Mouse (Mus musculus): ENCODE data around the gene Rhbg. TPM values are rescaled to one million over a fixed set of nuclear protein-coding genes. Genes with fewer than 3 reads are reported as not detected.

Rhbg gene
- total and polyA plus RNA-seq, 2 experiments from 2014 or later: 0.19 to 0.21 TPM

DNA sequence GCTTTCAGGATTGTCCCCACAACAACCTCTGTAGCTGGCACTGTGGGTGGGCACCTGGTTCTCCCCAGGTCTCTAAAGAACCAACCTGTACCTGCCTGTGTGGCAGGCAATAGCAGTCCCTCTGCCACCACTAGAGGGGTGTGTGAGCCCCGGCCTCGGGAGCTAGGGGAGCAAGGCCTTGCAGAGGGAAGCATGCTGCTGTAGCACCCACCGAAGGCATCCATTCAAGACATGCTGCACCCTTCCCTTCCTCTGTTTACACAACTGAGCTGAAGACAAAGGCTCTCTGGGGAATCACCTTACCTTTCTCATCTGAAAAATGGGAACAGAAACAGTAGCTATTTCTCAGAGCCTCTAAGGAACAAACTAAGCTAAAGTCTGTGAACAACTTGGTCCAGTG lies 19.3 kb downstream of the Rhbg start:
- peak; percentile 73 for TF ChIP-seq CTCF (IDR thresholded peaks at IDR 0.05; ENCODE audit: low read depth)
- no peaks in the 10 kb centered on the region for H3K9me3 ChIP-seq (ENCODE audit: low read length)
- no peak overlapping the region for H3K4me3 ChIP-seq (ENCODE audit: low read depth, low read length)
- DNase-seq: peak; percentile 47
- 10% methylated on average over 3 of the region's 3 CpGs for WGBS
- 0 out of 2 replicates have a peak overlapping the region, but pooled peaks have one; percentile 21 for H3K27ac ChIP-seq (ENCODE audit: low read depth, low read length)
- H3K36me3 ChIP-seq (ENCODE audit: insufficient read depth): peaks cover 5% of the 10 kb centered on the region
- no peaks in the 10 kb centered on the region for H3K27me3 ChIP-seq (ENCODE audit: insufficient read depth, low read length)
- H3K4me2 ChIP-seq (ENCODE audit: low read depth): no peak overlapping the region
- ATAC-seq: no peak
- H3K4me1 ChIP-seq (ENCODE audit: insufficient read depth): peaks cover 29% of the 10 kb centered on the region
- no peak overlapping the region for H3K9ac ChIP-seq

DNA sequence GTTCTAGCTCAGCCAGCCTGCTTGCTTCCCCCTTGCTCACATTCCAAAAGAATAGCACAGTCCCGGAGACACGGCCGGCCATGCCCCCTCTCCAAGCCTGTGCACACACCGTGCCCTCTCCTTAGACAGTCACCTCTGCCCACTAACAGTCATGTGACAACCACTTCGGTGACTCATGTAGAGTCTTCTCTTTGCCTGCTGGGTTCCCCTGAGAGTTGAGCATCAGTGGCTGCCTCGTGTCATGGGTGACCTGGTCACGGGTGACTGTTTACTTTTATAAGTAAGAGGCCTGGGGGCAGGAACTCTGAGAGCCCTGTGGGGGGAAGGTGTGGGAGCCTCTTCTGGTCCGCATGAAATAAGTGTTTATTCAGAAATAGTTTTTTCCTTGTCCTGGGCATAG lies 20.5 kb downstream of the Rhbg start:
- DNase-seq: no peak
- Histone ChIP-seq H3K4me3 (ENCODE audit: low read depth, low read length) (no peak overlapping the region), H3K27me3 (ENCODE audit: insufficient read depth, low read length) (no peaks in the 10 kb centered on the region), H3K27ac (ENCODE audit: low read depth, low read length) (peak overlapping the region; percentile 62; the same call in 1 of the 2 replicates), H3K9ac (no peak overlapping the region), H3K36me3 (ENCODE audit: insufficient read depth) (peaks cover 17% of the 10 kb centered on the region), H3K4me1 (ENCODE audit: insufficient read depth) (peaks cover 32% of the 10 kb centered on the region), H3K4me2 (ENCODE audit: low read depth) (no peak overlapping the region), H3K9me3 (ENCODE audit: low read length) (no peaks in the 10 kb centered on the region)
- ATAC-seq: no peak
- WGBS: 35% methylated on average over 8 of the region's 8 CpGs
- no peak for TF ChIP-seq CTCF (IDR thresholded peaks at IDR 0.05; ENCODE audit: low read depth)

DNA sequence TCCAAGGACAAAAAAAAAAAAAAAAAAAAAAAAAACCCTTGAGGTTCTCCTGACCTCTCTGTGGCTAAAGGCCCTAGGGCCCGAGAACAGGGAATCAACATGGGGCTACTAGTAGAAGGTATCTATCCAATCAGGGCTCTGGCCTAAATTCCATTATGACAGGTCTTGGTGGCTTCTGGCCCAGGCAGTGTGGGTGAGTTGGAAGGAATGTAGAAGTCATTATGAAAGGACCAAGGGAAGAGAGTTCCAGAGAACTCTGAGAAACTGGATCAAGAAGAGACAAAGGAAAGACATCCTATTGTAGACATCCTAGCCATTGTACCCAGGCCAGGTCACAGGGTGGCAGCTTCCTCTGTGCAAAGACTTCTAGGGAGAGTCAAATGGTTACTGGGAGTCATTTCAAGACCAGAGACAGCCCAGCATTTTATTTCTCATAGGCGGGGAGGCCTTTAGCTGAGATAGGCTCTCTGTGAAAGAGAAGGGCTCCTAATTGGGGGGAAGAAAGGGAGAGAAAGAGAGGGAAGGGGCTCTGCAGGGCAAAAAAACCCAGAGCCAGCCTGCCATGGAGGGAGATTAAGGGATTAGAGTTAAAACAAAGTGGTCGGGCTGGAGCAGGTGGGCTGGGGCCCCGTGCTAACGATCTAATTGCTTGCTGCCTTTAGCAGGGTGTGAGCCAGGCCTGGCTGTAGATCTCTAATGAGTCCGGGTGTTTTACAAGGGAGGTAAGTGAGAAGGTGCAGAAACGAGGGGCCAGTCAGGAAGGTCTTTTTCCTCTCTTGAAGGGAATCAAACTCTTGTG lies 21.5 kb downstream of the Rhbg start:
- peak; percentile 21 for DNase-seq
- Histone ChIP-seq H3K4me1 (ENCODE audit: insufficient read depth) (peaks cover 29% of the 10 kb centered on the region), H3K9ac (peak overlapping the region; percentile 3; the same call in 1 of the 2 replicates), H3K4me3 (ENCODE audit: low read depth, low read length) (no peak overlapping the region), H3K27ac (ENCODE audit: low read depth, low read length) (peak overlapping the region; percentile 62), H3K36me3 (ENCODE audit: insufficient read depth) (peaks cover 27% of the 10 kb centered on the region), H3K27me3 (ENCODE audit: insufficient read depth, low read length) (no peaks in the 10 kb centered on the region), H3K9me3 (ENCODE audit: low read length) (no peaks in the 10 kb centered on the region), H3K4me2 (ENCODE audit: low read depth) (no peak overlapping the region)
- 13% methylated on average over 7 of the region's 7 CpGs for WGBS
- TF ChIP-seq CTCF (IDR thresholded peaks at IDR 0.05; ENCODE audit: low read depth): no peak
- no peak for ATAC-seq

DNA sequence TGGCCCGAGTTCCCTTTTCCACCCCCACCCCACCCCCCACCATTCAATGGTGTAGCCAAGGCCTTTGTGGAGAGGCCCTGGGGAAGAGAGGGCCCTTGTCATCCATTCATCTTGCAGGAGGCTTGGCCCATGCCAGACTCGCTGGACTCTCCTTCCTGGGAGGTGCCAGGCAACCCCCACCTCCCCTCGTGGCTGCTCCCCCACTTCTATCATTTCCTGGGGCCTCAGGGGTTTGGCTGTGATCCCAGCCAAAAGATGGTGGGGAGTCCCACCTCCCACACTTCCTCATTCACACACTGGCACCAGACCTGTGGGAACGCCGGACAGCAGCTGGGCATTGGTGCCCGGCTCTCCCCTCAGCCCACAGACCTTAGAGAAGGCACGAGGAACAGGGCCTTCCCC lies 22.2 kb downstream of the Rhbg start:
- Histone ChIP-seq H3K9ac (no peak overlapping the region), H3K27ac (ENCODE audit: low read depth, low read length) (peak overlapping the region; percentile 62), H3K36me3 (ENCODE audit: insufficient read depth) (peaks cover 31% of the 10 kb centered on the region), H3K27me3 (ENCODE audit: insufficient read depth, low read length) (no peaks in the 10 kb centered on the region), H3K4me2 (ENCODE audit: low read depth) (no peak overlapping the region), H3K4me3 (ENCODE audit: low read depth, low read length) (no peak overlapping the region), H3K9me3 (ENCODE audit: low read length) (no peaks in the 10 kb centered on the region), H3K4me1 (ENCODE audit: insufficient read depth) (peaks cover 36% of the 10 kb centered on the region)
- TF ChIP-seq CTCF (IDR thresholded peaks at IDR 0.05; ENCODE audit: low read depth): no peak
- WGBS: 19% methylated on average over 7 of the region's 7 CpGs
- peak; percentile 67 for ATAC-seq
- peak; percentile 76 for DNase-seq

DNA sequence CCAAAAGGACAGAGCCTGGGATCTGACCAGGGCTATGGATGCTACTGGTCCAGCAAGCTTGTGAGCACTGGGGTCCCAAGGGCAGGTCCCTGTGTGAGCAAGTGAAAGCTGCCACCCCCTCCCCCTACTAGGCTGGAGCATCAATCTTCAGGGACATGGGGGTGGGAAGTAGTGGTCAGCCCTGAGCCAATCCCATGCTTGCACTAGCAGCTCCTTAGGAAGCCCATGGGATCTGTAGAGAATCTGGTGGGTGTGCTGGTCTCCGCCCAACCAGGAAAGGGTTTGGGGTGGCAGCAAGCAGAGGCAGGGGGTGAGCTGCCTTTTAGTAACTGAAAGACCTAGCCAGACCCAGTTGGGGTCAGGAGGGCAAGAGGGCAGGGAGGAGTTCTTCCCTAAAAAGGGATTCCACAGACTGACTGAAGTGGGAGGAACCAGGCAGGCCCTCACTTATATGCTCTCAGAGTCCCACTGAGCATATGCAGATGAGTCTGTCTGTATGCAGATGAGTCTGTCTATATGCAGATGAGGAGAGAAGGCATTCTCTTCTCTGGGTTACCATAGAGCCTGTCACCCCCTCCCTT lies 23.4 kb downstream of the Rhbg start:
- Histone ChIP-seq H3K4me2 (ENCODE audit: low read depth) (no peak overlapping the region), H3K9me3 (ENCODE audit: low read length) (no peaks in the 10 kb centered on the region), H3K4me1 (ENCODE audit: insufficient read depth) (peaks cover 41% of the 10 kb centered on the region), H3K36me3 (ENCODE audit: insufficient read depth) (peaks cover 40% of the 10 kb centered on the region), H3K9ac (peak overlapping the region; percentile 25), H3K27ac (ENCODE audit: low read depth, low read length) (peak overlapping the region; percentile 95), H3K4me3 (ENCODE audit: low read depth, low read length) (no peak overlapping the region), H3K27me3 (ENCODE audit: insufficient read depth, low read length) (no peaks in the 10 kb centered on the region)
- TF ChIP-seq CTCF (IDR thresholded peaks at IDR 0.05; ENCODE audit: low read depth): no peak
- ATAC-seq: peak; percentile 78
- peak; percentile 78 for DNase-seq
- 33% methylated on average over 1 of the region's 1 CpGs for WGBS

DNA sequence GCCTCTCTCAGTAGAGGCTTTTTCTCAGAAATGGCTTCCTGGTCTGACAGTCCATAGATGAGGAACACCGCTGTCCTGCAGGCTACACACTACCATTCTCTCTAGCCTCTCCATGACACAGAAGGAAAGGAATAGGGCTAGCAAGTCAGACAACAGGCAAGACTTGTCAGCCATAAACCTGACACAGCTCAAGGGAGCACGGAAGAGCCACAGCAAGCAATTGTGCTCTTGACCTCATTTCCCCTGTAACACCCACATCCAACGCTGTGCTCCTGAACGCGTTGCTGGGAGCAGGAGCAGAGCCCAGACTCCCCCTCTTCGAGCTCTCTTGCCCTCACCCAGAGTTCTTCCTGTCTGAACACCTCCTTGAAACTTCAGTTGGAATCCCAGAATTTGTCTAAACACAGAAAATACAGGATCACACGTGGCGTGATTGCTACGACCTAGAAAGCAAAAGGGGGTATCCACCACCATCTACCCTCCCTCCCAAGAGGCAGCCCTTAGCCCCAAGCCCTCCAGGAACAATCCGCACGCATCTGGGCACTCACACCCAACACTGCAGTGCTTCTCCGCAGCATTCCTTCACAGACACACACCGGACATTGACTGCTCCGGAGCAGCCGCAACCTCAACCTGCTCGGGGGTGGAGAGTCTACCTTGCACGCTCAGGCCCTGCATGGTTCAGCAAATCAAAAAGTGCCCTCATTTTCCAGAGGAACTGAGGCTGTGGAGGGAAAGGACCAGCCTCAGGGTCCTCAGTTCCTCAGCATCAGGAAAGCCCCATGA lies 24.1 kb downstream of the Rhbg start:
- peak; percentile 74 for DNase-seq
- ATAC-seq: peak; percentile 1; the same call in 1 of the 2 replicates
- 19% methylated on average over 17 of the region's 17 CpGs for WGBS
- H3K9ac ChIP-seq: peak overlapping the region; percentile 25; the same call in 1 of the 2 replicates
- no peaks in the 10 kb centered on the region for H3K27me3 ChIP-seq (ENCODE audit: insufficient read depth, low read length)
- peak overlapping the region; percentile 95 for H3K27ac ChIP-seq (ENCODE audit: low read depth, low read length)
- peaks cover 48% of the 10 kb centered on the region for H3K4me1 ChIP-seq (ENCODE audit: insufficient read depth)
- no peaks in the 10 kb centered on the region for H3K9me3 ChIP-seq (ENCODE audit: low read length)
- no peak overlapping the region for H3K4me2 ChIP-seq (ENCODE audit: low read depth)
- H3K36me3 ChIP-seq (ENCODE audit: insufficient read depth): peaks cover 47% of the 10 kb centered on the region
- H3K4me3 ChIP-seq (ENCODE audit: low read depth, low read length): no peak overlapping the region
- TF ChIP-seq CTCF (IDR thresholded peaks at IDR 0.05; ENCODE audit: low read depth): no peak
